Mouse (Mus musculus) neutrophil, adult 65 days (primary cell): ENCODE measurements around the gene Mrps26. TPM values are rescaled to one million over a fixed set of nuclear protein-coding genes. Genes with fewer than 3 reads are reported as not detected.

Source experiments
- total RNA-seq: library from RNA; stranded (reverse); gene quantifications from 2 replicates; pipeline ENCODE4 v1.2.4, GENCODE M21; 2023

Mrps26 gene
- total RNA-seq: 25.8 and 25.9 TPM in 2 replicates

GRCm38 (mm10) chr2:130563212-130564055 lies at the start of gene Mrps26:
TSS of gene Mrps26 (plus strand) at chr2:130563742.

GRCm38 (mm10) chr2:130575873-130576272 lies 12.3 kb downstream of the Mrps26 start, which contains the start of gene Oxt:
TSS of gene Oxt (plus strand) at chr2:130576173.

GRCm38 (mm10) chr2:130582552-130582951 lies 19.0 kb downstream of the Mrps26 start, which contains the start of gene Avp:
TSS of gene Avp (minus strand) at chr2:130582554.

Other genes starting within 250 kb of the Mrps26 start
- gene Cpxm1, start 166.2 kb upstream of the Mrps26 start, total RNA-seq: 0.25 and 0.66 TPM in 2 replicates
- gene Gm28372, start 158.5 kb upstream of the Mrps26 start, total RNA-seq: not detected in 2 replicates
- not detected in 2 replicates for gene 1700020A23Rik, start 158.5 kb upstream of the Mrps26 start, total RNA-seq
- not detected in 2 replicates for gene Tmem239, start 157.3 kb upstream of the Mrps26 start, total RNA-seq
- gene Vps16, start 139.4 kb upstream of the Mrps26 start, total RNA-seq: 53.6 and 89.6 TPM in 2 replicates
- 14.1 and 17.0 TPM in 2 replicates for gene Pced1a, start 139.0 kb upstream of the Mrps26 start, total RNA-seq
- 66.3 and 68.3 TPM in 2 replicates for gene Ptpra, start 113.5 kb upstream of the Mrps26 start, total RNA-seq
- gene Oxt, start 12.4 kb downstream of the Mrps26 start, total RNA-seq: not detected in 2 replicates
- not detected in 2 replicates for gene Avp, start 18.8 kb downstream of the Mrps26 start, total RNA-seq
- 2.1 and 2.4 TPM in 2 replicates for gene Fastkd5, start 66.3 kb downstream of the Mrps26 start, total RNA-seq
- gene Ubox5, start 66.3 kb downstream of the Mrps26 start, total RNA-seq: 1.6 and 1.9 TPM in 2 replicates
- 0.82 and 1.3 TPM in 2 replicates for gene Lzts3, start 79.1 kb downstream of the Mrps26 start, total RNA-seq
- 24.2 and 32.6 TPM in 2 replicates for gene Ddrgk1, start 100.9 kb downstream of the Mrps26 start, total RNA-seq
- 10.2 and 10.3 TPM in 2 replicates for gene Itpa, start 103.9 kb downstream of the Mrps26 start, total RNA-seq
- 0.16 TPM in 1 of 2 replicates, not detected in the other for gene Slc4a11, start 133.8 kb downstream of the Mrps26 start, total RNA-seq